30 mouse cellular contexts compared by ENCODE assay signal in genomic region chr15:100576392-100576791, GRCm38 (mm10).
"Had no signal": no experiment of that assay in that cellular context is flagged by ENCODE, and none has a peak within 500 bp of the region (broad histone marks: within the 10 kb centered on the region; RNA-seq: fewer than 3 reads in every experiment).

No protein-coding gene starts in this region.

- H3K9ac ChIP-seq: limb, embryonic 12.5 days; limb, embryonic 13.5 days; limb, embryonic 15.5 days; liver, embryonic 12.5 days; liver, embryonic 13.5 days; liver, embryonic 14.5 days; liver, embryonic 15.5 days; liver, postnatal 0 days; lung, embryonic 14.5 days; lung, embryonic 15.5 days; midbrain, embryonic 12.5 days; midbrain, embryonic 13.5 days; midbrain, embryonic 15.5 days had no signal

- ATAC-seq: liver, embryonic 12.5 days; liver, postnatal 0 days; lung, postnatal 0 days; midbrain, embryonic 13.5 days; midbrain, embryonic 15.5 days; midbrain, embryonic 16.5 days had no signal

- H3K27me3 ChIP-seq: limb, embryonic 12.5 days; limb, embryonic 13.5 days; limb, embryonic 15.5 days; lung, embryonic 15.5 days; midbrain, embryonic 12.5 days; midbrain, embryonic 13.5 days; midbrain, embryonic 15.5 days had no signal

- H3K4me3 ChIP-seq: limb, embryonic 10.5 days; limb, embryonic 12.5 days; limb, embryonic 13.5 days; limb, embryonic 15.5 days; liver, embryonic 12.5 days; liver, embryonic 13.5 days; liver, embryonic 15.5 days; lung, embryonic 15.5 days; megakaryocyte, embryonic 14.5 days; midbrain, embryonic 10.5 days; midbrain, embryonic 12.5 days; midbrain, embryonic 13.5 days; midbrain, embryonic 15.5 days had no signal

- H3K9me3 ChIP-seq: limb, embryonic 10.5 days; limb, embryonic 12.5 days; limb, embryonic 13.5 days; limb, embryonic 15.5 days; liver, embryonic 12.5 days; liver, embryonic 13.5 days; liver, embryonic 15.5 days; lung, embryonic 15.5 days; megakaryocyte, embryonic 14.5 days; midbrain, embryonic 10.5 days; midbrain, embryonic 12.5 days; midbrain, embryonic 13.5 days; midbrain, embryonic 15.5 days had no signal

- H3K4me1 ChIP-seq: limb, embryonic 10.5 days; liver, embryonic 12.5 days; liver, embryonic 13.5 days; liver, embryonic 15.5 days had no signal

- H3K36me3 ChIP-seq: limb, embryonic 10.5 days; limb, embryonic 12.5 days; liver, embryonic 12.5 days; liver, embryonic 13.5 days; liver, embryonic 15.5 days; lung, embryonic 15.5 days had no signal

- DNase-seq: left cerebral cortex, postnatal 4 days; liver; liver, embryonic 13.5 days; liver, postnatal 0 days; lung, adult 18-20 months; lung, adult 2 months; lung, embryonic 14.5 days; lung, postnatal 10 days; lung, postnatal 14 days; lung, postnatal 36 days; lung, postnatal 4 days; midbrain, embryonic 14.5 days had no signal

- H3K27ac ChIP-seq: limb, embryonic 10.5 days; limb, embryonic 12.5 days; limb, embryonic 13.5 days; limb, embryonic 15.5 days; liver, embryonic 12.5 days; liver, embryonic 13.5 days; liver, embryonic 14.5 days; liver, embryonic 15.5 days; lung, embryonic 15.5 days; macrophage; midbrain, embryonic 10.5 days; midbrain, embryonic 12.5 days; midbrain, embryonic 13.5 days; midbrain, embryonic 15.5 days had no signal

- H3K4me2 ChIP-seq: limb, embryonic 12.5 days; limb, embryonic 13.5 days; limb, embryonic 15.5 days; liver, embryonic 11.5 days; liver, embryonic 12.5 days; liver, embryonic 13.5 days; liver, embryonic 15.5 days; lung, embryonic 14.5 days; lung, embryonic 15.5 days; midbrain, embryonic 11.5 days; midbrain, embryonic 12.5 days; midbrain, embryonic 13.5 days; midbrain, embryonic 15.5 days had no signal
